Mouse (Mus musculus) adrenal gland, postnatal 10 days (tissue): ENCODE results near the gene Krtap31-2. TPM values are rescaled to one million over a fixed set of nuclear protein-coding genes. Genes with fewer than 3 reads are reported as not detected.

Experiments
- DNase-seq: peaks from one replicate; pipeline ENCODE4 v3.0.0; 2021; ENCODE audit warnings: mixed read lengths
- long read RNA-seq, 2 experiments: library from polyadenylated mRNA; stranded (forward); transcript quantifications; one replicate each; pipeline ENCODE4 v2.0.0; 2021
- total RNA-seq, 2 experiments: library from RNA; stranded (reverse); gene quantifications; 2 replicates each; pipeline ENCODE4 v1.2.3; 2021

Gene Krtap31-2
- total RNA-seq: not detected
- long read RNA-seq, experiment 1: 0 reads
- long read RNA-seq, experiment 2: 0 reads

- no peak for DNase-seq
Measured at GRCm38 (mm10) chr11:99935991-99936390, at the start of gene Krtap31-2. Krtap31-2 (plus strand) TSS chr11:99936291.

- no peak for DNase-seq
Measured at GRCm38 (mm10) chr11:99907620-99908019, 28.5 kb upstream of the Krtap31-2 start, which contains the start of gene Krtap31-1. Krtap31-1 (plus strand) TSS chr11:99907920.

- DNase-seq: no peak
Measured at GRCm38 (mm10) chr11:99914451-99914850, 21.6 kb upstream of the Krtap31-2 start, which contains the start of gene Gm11565. Gm11565 (plus strand) TSS chr11:99914751.

GRCm38 (mm10) chr11:99937751-99938264, 1.7 kb downstream of the Krtap31-2 start:
- no peak for DNase-seq

- no peak for DNase-seq
Measured at GRCm38 (mm10) chr11:99948175-99948574, 12.1 kb downstream of the Krtap31-2 start, which contains the start of gene Krtap9-5. Krtap9-5 (plus strand) TSS chr11:99948475.

- no peak for DNase-seq
Measured at GRCm38 (mm10) chr11:99964213-99964612, 28.1 kb downstream of the Krtap31-2 start.

- no peak for DNase-seq
Measured at GRCm38 (mm10) chr11:99965961-99966360, 29.9 kb downstream of the Krtap31-2 start.

GRCm38 (mm10) chr11:99978953-99979352, 42.9 kb downstream of the Krtap31-2 start, which contains the start of gene Krtap29-1:
Krtap29-1 (minus strand) TSS chr11:99979053.
- DNase-seq: no peak

GRCm38 (mm10) chr11:99982731-99983130, 46.6 kb downstream of the Krtap31-2 start:
- no peak for DNase-seq

- no peak for DNase-seq
Measured at GRCm38 (mm10) chr11:99983442-99983841, 47.4 kb downstream of the Krtap31-2 start.

GRCm38 (mm10) chr11:99985291-99986092, 49.4 kb downstream of the Krtap31-2 start:
- peak; percentile 15 for DNase-seq

GRCm38 (mm10) chr11:99986180-99986647, 50.1 kb downstream of the Krtap31-2 start, which contains the start of gene Krtap16-1:
Krtap16-1 (minus strand) TSS chr11:99986597.
- no peak for DNase-seq

Other genes starting within 250 kb of the Krtap31-2 start
- gene Gm14190, start 245.6 kb upstream of the Krtap31-2 start, total RNA-seq: not detected
- not detected for gene Gm14180, start 202.0 kb upstream of the Krtap31-2 start, total RNA-seq
- gene Gm11595, start 163.4 kb upstream of the Krtap31-2 start, total RNA-seq: not detected
- gene Krtap4-8, start 155.6 kb upstream of the Krtap31-2 start, total RNA-seq: not detected
- not detected for gene Krtap4-9, start 151.1 kb upstream of the Krtap31-2 start, total RNA-seq
- not detected for gene Gm11596, start 142.8 kb upstream of the Krtap31-2 start, total RNA-seq
- not detected for gene Gm11569, start 137.4 kb upstream of the Krtap31-2 start, total RNA-seq
- not detected for gene Gm11554, start 131.8 kb upstream of the Krtap31-2 start, total RNA-seq
- gene Krtap4-13, start 126.4 kb upstream of the Krtap31-2 start, total RNA-seq: not detected
- gene Gm11564, start 120.6 kb upstream of the Krtap31-2 start, total RNA-seq: not detected
- not detected for gene 2300003K06Rik, start 98.2 kb upstream of the Krtap31-2 start, total RNA-seq
- gene Krtap4-16, start 84.7 kb upstream of the Krtap31-2 start, total RNA-seq: not detected
- not detected for gene Gm11568, start 78.4 kb upstream of the Krtap31-2 start, total RNA-seq
- not detected for gene Gm11559, start 71.8 kb upstream of the Krtap31-2 start, total RNA-seq
- gene Krtap9-1, start 62.9 kb upstream of the Krtap31-2 start, total RNA-seq: not detected
- gene Gm11567, start 57.1 kb upstream of the Krtap31-2 start, total RNA-seq: not detected
- gene Krtap31-1, start 28.4 kb upstream of the Krtap31-2 start, total RNA-seq: not detected
- gene Gm11565, start 21.5 kb upstream of the Krtap31-2 start, total RNA-seq: not detected
- gene Krtap9-5, start 12.2 kb downstream of the Krtap31-2 start, total RNA-seq: not detected
- not detected for gene Krtap29-1, start 42.8 kb downstream of the Krtap31-2 start, total RNA-seq
- not detected for gene Krtap16-1, start 50.3 kb downstream of the Krtap31-2 start, total RNA-seq
- not detected for gene Krtap17-1, start 57.7 kb downstream of the Krtap31-2 start, total RNA-seq
- not detected for gene Krt33a, start 79.9 kb downstream of the Krtap31-2 start, total RNA-seq
- not detected for gene Krt33b, start 93.6 kb downstream of the Krtap31-2 start, total RNA-seq
- not detected for gene Krt34, start 105.3 kb downstream of the Krtap31-2 start, total RNA-seq
- gene Krt31, start 114.3 kb downstream of the Krtap31-2 start, total RNA-seq: not detected
- not detected for gene Krt32, start 151.9 kb downstream of the Krtap31-2 start, total RNA-seq
- gene Krt35, start 159.9 kb downstream of the Krtap31-2 start, total RNA-seq: not detected
- gene Krt36, start 169.3 kb downstream of the Krtap31-2 start, total RNA-seq: under 1 TPM; 0.21 to 0.51 TPM
- not detected for gene Krt13, start 185.3 kb downstream of the Krtap31-2 start, total RNA-seq
- not detected for gene Krt15, start 199.6 kb downstream of the Krtap31-2 start, total RNA-seq
- gene Krt19, start 212.4 kb downstream of the Krtap31-2 start, total RNA-seq: 10 to 100 TPM in 1 of 2 experiments, 1 to 10 TPM in 1; 9.5 to 11.0 TPM